Mouse (Mus musculus): ENCODE results near the gene Hist3h2a. TPM values are rescaled to one million over a fixed set of nuclear protein-coding genes. Genes with fewer than 3 reads are reported as not detected.
A peak's percentile ranks its signal among the peaks of the same experiment; 100 is the strongest.

The Hist3h2a gene
- polyA plus RNA-seq, 1 experiment from 2014 or later: 19.2 TPM

- no peak overlapping the region; the same call in 1 of the 2 replicates for H3K27ac ChIP-seq (replicated peaks; ENCODE audit: low read depth, low read length)
- H3K4me3 ChIP-seq (ENCODE audit: low read depth, low read length): peak overlapping the region; percentile 99
- H3K4me2 ChIP-seq (ENCODE audit: low read depth, severe bottlenecking): peak overlapping the region; percentile 95
- peak overlapping the region; percentile 90 for H3K9ac ChIP-seq (ENCODE audit: low read length)
- no peak for DNase-seq (ENCODE audit: low spot score)
- no peak for ATAC-seq (ENCODE audit: insufficient number of reproducible peaks, low FRiP score, low TSS enrichment, low read depth)
- H3K27me3 ChIP-seq (ENCODE audit: control insufficient read depth, insufficient read depth, low read length): no peaks in the 10 kb centered on the region
- peaks cover 6% of the 10 kb centered on the region; the same call in 1 of the 2 replicates for H3K36me3 ChIP-seq (ENCODE audit: control insufficient read depth, insufficient read depth, low read length)
- 3% methylated on average over 5 of the region's 5 CpGs for WGBS
- H3K4me1 ChIP-seq (ENCODE audit: control insufficient read depth, insufficient read depth, low read length): peaks cover 16% of the 10 kb centered on the region
- no peaks in the 10 kb centered on the region for H3K9me3 ChIP-seq (ENCODE audit: control insufficient read depth, low read length)
Observed at GRCm38 (mm10) chr11:58978706-58979030, 24.2 kb downstream of the Hist3h2a start.

- peak overlapping the region; percentile 27; the same call in 1 of the 2 replicates for H3K9ac ChIP-seq (ENCODE audit: low read length)
- peak overlapping the region; percentile 95 for H3K4me2 ChIP-seq (ENCODE audit: low read depth, severe bottlenecking)
- no peak for DNase-seq (ENCODE audit: low spot score)
- H3K27me3 ChIP-seq (ENCODE audit: control insufficient read depth, insufficient read depth, low read length): no peaks in the 10 kb centered on the region
- no peak for ATAC-seq (ENCODE audit: insufficient number of reproducible peaks, low FRiP score, low TSS enrichment, low read depth)
- 83% methylated on average over 3 of the region's 3 CpGs for whole genome bisulfite sequencing
- no peak overlapping the region for H3K27ac ChIP-seq (replicated peaks; ENCODE audit: low read depth, low read length)
- H3K4me3 ChIP-seq (ENCODE audit: low read depth, low read length): peak overlapping the region; percentile 99; the same call in 1 of the 2 replicates
- H3K36me3 ChIP-seq (ENCODE audit: control insufficient read depth, insufficient read depth, low read length): peaks cover 6% of the 10 kb centered on the region
- H3K4me1 ChIP-seq (ENCODE audit: control insufficient read depth, insufficient read depth, low read length): peaks cover 16% of the 10 kb centered on the region
- no peaks in the 10 kb centered on the region for H3K9me3 ChIP-seq (ENCODE audit: control insufficient read depth, low read length)
Observed at GRCm38 (mm10) chr11:58979183-58979582, 24.7 kb downstream of the Hist3h2a start.

- peaks cover 6% of the 10 kb centered on the region for H3K36me3 ChIP-seq (ENCODE audit: control insufficient read depth, insufficient read depth, low read length)
- no peak overlapping the region for H3K27ac ChIP-seq (replicated peaks; ENCODE audit: low read depth, low read length)
- no peaks in the 10 kb centered on the region for H3K27me3 ChIP-seq (ENCODE audit: control insufficient read depth, insufficient read depth, low read length)
- peak overlapping the region; percentile 95; the same call in 1 of the 2 replicates for H3K4me2 ChIP-seq (ENCODE audit: low read depth, severe bottlenecking)
- H3K9me3 ChIP-seq (ENCODE audit: control insufficient read depth, low read length): no peaks in the 10 kb centered on the region
- no peak overlapping the region; the same call in 1 of the 2 replicates for H3K4me3 ChIP-seq (ENCODE audit: low read depth, low read length)
- WGBS: 84% methylated on average over 7 of the region's 7 CpGs
- no peak for ATAC-seq (ENCODE audit: insufficient number of reproducible peaks, low FRiP score, low TSS enrichment, low read depth)
- peaks cover 16% of the 10 kb centered on the region for H3K4me1 ChIP-seq (ENCODE audit: control insufficient read depth, insufficient read depth, low read length)
- no peak for DNase-seq (ENCODE audit: low spot score)
- peak overlapping the region; percentile 27; the same call in 1 of the 2 replicates for H3K9ac ChIP-seq (ENCODE audit: low read length)
Observed at GRCm38 (mm10) chr11:58979661-58980060, 25.2 kb downstream of the Hist3h2a start.

- no peak overlapping the region for H3K9ac ChIP-seq (ENCODE audit: low read length)
- DNase-seq (ENCODE audit: low spot score) (no peak), ATAC-seq (ENCODE audit: insufficient number of reproducible peaks, low FRiP score, low TSS enrichment, low read depth) (no peak)
- WGBS: 66% methylated on average over 5 of the region's 5 CpGs
- no peaks in the 10 kb centered on the region for H3K27me3 ChIP-seq (ENCODE audit: control insufficient read depth, insufficient read depth, low read length)
- H3K27ac ChIP-seq (replicated peaks; ENCODE audit: low read depth, low read length): no peak overlapping the region
- peaks cover 16% of the 10 kb centered on the region for H3K4me1 ChIP-seq (ENCODE audit: control insufficient read depth, insufficient read depth, low read length)
- no peaks in the 10 kb centered on the region for H3K9me3 ChIP-seq (ENCODE audit: control insufficient read depth, low read length)
- no peak overlapping the region for H3K4me3 ChIP-seq (ENCODE audit: low read depth, low read length)
- peaks cover 6% of the 10 kb centered on the region for H3K36me3 ChIP-seq (ENCODE audit: control insufficient read depth, insufficient read depth, low read length)
- H3K4me2 ChIP-seq (ENCODE audit: low read depth, severe bottlenecking): no peak overlapping the region
Observed at GRCm38 (mm10) chr11:58980381-58980990, 26.0 kb downstream of the Hist3h2a start.

- WGBS: 67% methylated on average over 14 of the region's 14 CpGs
Observed at GRCm38 (mm10) chr11:58981541-58982447, 27.3 kb downstream of the Hist3h2a start.

GRCm38 (mm10) chr11:58982471-58983097 lies 28.1 kb downstream of the Hist3h2a start:
- Histone ChIP-seq H3K27ac (replicated peaks; ENCODE audit: low read depth, low read length) (no peak overlapping the region), H3K9ac (ENCODE audit: low read length) (no peak overlapping the region), H3K27me3 (ENCODE audit: control insufficient read depth, insufficient read depth, low read length) (no peaks in the 10 kb centered on the region), H3K9me3 (ENCODE audit: control insufficient read depth, low read length) (no peaks in the 10 kb centered on the region), H3K4me2 (ENCODE audit: low read depth, severe bottlenecking) (no peak overlapping the region), H3K4me3 (ENCODE audit: low read depth, low read length) (no peak overlapping the region), H3K36me3 (ENCODE audit: control insufficient read depth, insufficient read depth, low read length) (peaks cover 9% of the 10 kb centered on the region), H3K4me1 (ENCODE audit: control insufficient read depth, insufficient read depth, low read length) (peaks cover 16% of the 10 kb centered on the region)
- DNase-seq (ENCODE audit: low spot score) (no peak), ATAC-seq (ENCODE audit: insufficient number of reproducible peaks, low FRiP score, low TSS enrichment, low read depth) (no peak)
- 93% methylated on average over 18 of the region's 18 CpGs for WGBS

More at GRCm38 (mm10) chr11:58981541-58982447, 27.3 kb downstream of the Hist3h2a start:
- no peak overlapping the region for H3K9ac ChIP-seq (ENCODE audit: low read length)
- H3K4me2 ChIP-seq (ENCODE audit: low read depth, severe bottlenecking): no peak overlapping the region
- no peaks in the 10 kb centered on the region for H3K27me3 ChIP-seq (ENCODE audit: control insufficient read depth, insufficient read depth, low read length)
- peaks cover 8% of the 10 kb centered on the region for H3K36me3 ChIP-seq (ENCODE audit: control insufficient read depth, insufficient read depth, low read length)
- H3K4me1 ChIP-seq (ENCODE audit: control insufficient read depth, insufficient read depth, low read length): peaks cover 16% of the 10 kb centered on the region
- no peak overlapping the region for H3K4me3 ChIP-seq (ENCODE audit: low read depth, low read length)
- H3K27ac ChIP-seq (replicated peaks; ENCODE audit: low read depth, low read length): no peak overlapping the region
- no peaks in the 10 kb centered on the region for H3K9me3 ChIP-seq (ENCODE audit: control insufficient read depth, low read length)
- ATAC-seq (ENCODE audit: insufficient number of reproducible peaks, low FRiP score, low TSS enrichment, low read depth) (no peak), DNase-seq (ENCODE audit: low spot score) (no peak)

- no peaks in the 10 kb centered on the region for H3K27me3 ChIP-seq (ENCODE audit: control insufficient read depth, insufficient read depth, low read length)
- H3K4me1 ChIP-seq (ENCODE audit: control insufficient read depth, insufficient read depth, low read length): peaks cover 15% of the 10 kb centered on the region
- 90% methylated on average over 6 of the region's 6 CpGs for WGBS
- H3K4me2 ChIP-seq (ENCODE audit: low read depth, severe bottlenecking): no peak overlapping the region
- H3K4me3 ChIP-seq (ENCODE audit: low read depth, low read length): no peak overlapping the region
- no peaks in the 10 kb centered on the region for H3K9me3 ChIP-seq (ENCODE audit: control insufficient read depth, low read length)
- H3K9ac ChIP-seq (ENCODE audit: low read length): no peak overlapping the region
- ATAC-seq (ENCODE audit: insufficient number of reproducible peaks, low FRiP score, low TSS enrichment, low read depth): no peak
- H3K36me3 ChIP-seq (ENCODE audit: control insufficient read depth, insufficient read depth, low read length): peaks cover 14% of the 10 kb centered on the region
- H3K27ac ChIP-seq (replicated peaks; ENCODE audit: low read depth, low read length): no peak overlapping the region
- no peak for DNase-seq (ENCODE audit: low spot score)
Observed at GRCm38 (mm10) chr11:58983691-58984341, 29.3 kb downstream of the Hist3h2a start.

GRCm38 (mm10) chr11:58984657-58985056 lies 30.2 kb downstream of the Hist3h2a start:
- ATAC-seq (ENCODE audit: insufficient number of reproducible peaks, low FRiP score, low TSS enrichment, low read depth) (no peak), DNase-seq (ENCODE audit: low spot score) (no peak)
- Histone ChIP-seq H3K36me3 (ENCODE audit: control insufficient read depth, insufficient read depth, low read length) (peaks cover 16% of the 10 kb centered on the region), H3K4me1 (ENCODE audit: control insufficient read depth, insufficient read depth, low read length) (peaks cover 7% of the 10 kb centered on the region), H3K4me2 (ENCODE audit: low read depth, severe bottlenecking) (no peak overlapping the region), H3K9me3 (ENCODE audit: control insufficient read depth, low read length) (no peaks in the 10 kb centered on the region), H3K9ac (ENCODE audit: low read length) (no peak overlapping the region), H3K4me3 (ENCODE audit: low read depth, low read length) (no peak overlapping the region), H3K27ac (replicated peaks; ENCODE audit: low read depth, low read length) (no peak overlapping the region), H3K27me3 (ENCODE audit: control insufficient read depth, insufficient read depth, low read length) (no peaks in the 10 kb centered on the region)
- WGBS: 93% methylated on average over 7 of the region's 7 CpGs

Measured in limb, embryonic 11.5 days (tissue).